Mouse (Mus musculus) kidney, embryonic 16.5 days (tissue): Measurements from ENCODE around the gene 1110004F10Rik. TPM values are rescaled to one million over a fixed set of nuclear protein-coding genes. Genes with fewer than 3 reads are reported as not detected.

Experiments used
- ATAC-seq: fragments of 200-750 bp; cut with Nextera tagmentation; 2 replicates; pipeline ENCODE4 v1.8.0; 2017; ENCODE audit warnings: moderate TSS enrichment; ENCODE audit not compliant: low FRiP score, low TSS enrichment
- H3K27ac ChIP-seq: fragments of 300-500 bp; sonication (generic); 2 replicates; pipeline ENCODE4 v1.5.1; 2014; ENCODE audit warnings: low read length
- H3K27me3 ChIP-seq: fragments of 300-500 bp; sonication (generic); 2 replicates; pipeline ENCODE4 v1.6.1; 2014; ENCODE audit warnings: low read length, control low read depth, mixed read lengths; ENCODE audit not compliant: insufficient read depth
- H3K36me3 ChIP-seq: fragments of 300-500 bp; sonication (generic); 2 replicates; pipeline ENCODE4 v1.6.1; 2014; ENCODE audit warnings: low read length, control low read depth, mixed read lengths; ENCODE audit not compliant: insufficient read depth
- H3K4me1 ChIP-seq: fragments of 300-500 bp; sonication (generic); 2 replicates; pipeline ENCODE4 v1.6.1; 2014; ENCODE audit warnings: low read length, control low read depth, mixed read lengths; ENCODE audit not compliant: insufficient read depth
- H3K4me2 ChIP-seq: fragments of 300-500 bp; sonication (generic); replicated peaks from 2 replicates; pipeline ENCODE4 v1.6.1; 2014; ENCODE audit warnings: low read depth, low read length
- H3K4me3 ChIP-seq: fragments of 300-500 bp; sonication (generic); 2 replicates; pipeline ENCODE4 v1.5.1; 2014; ENCODE audit warnings: mild to moderate bottlenecking, low read length
- H3K9ac ChIP-seq: fragments of 300-500 bp; sonication (generic); replicated peaks from 2 replicates; pipeline ENCODE4 v1.6.1; 2014; ENCODE audit warnings: low read length
- H3K9me3 ChIP-seq: fragments of 300-500 bp; sonication (generic); 2 replicates; pipeline ENCODE4 v1.6.1; 2016; ENCODE audit warnings: low read length, control low read depth
- WGBS: fragments of 180-500 bp; shearing (Covaris S2); extraction: QIAGEN DNeasy Blood & Tissue Kit; methylation state at CpG from one replicate; pipeline ENCODE4 v1.1.7; 2014; 5-methylcytosine and 5-hydroxymethylcytosine counted together
- polyA plus RNA-seq: library from polyadenylated mRNA; unstranded; fragments of >200 nt; fragmentation: Nextera tagmentation; extraction: Ambion mirVana; gene quantifications from 2 replicates; pipeline ENCODE4 v1.2.1, GENCODE M21; 2015

1110004F10Rik gene
- polyA plus RNA-seq, 1 experiment from 2014 or later, result 275 TPM

- whole genome bisulfite sequencing, result under 1% methylated on average over 38 of the region's 38 CpGs
- ATAC-seq, result peak; percentile 100
- peak overlapping the region; percentile 73 for H3K4me2 ChIP-seq
- no peaks in the 10 kb centered on the region for H3K27me3 ChIP-seq
- peak overlapping the region; percentile 90 for H3K9ac ChIP-seq
- peak overlapping the region; percentile 87 for H3K27ac ChIP-seq
- H3K4me3 ChIP-seq, result peak overlapping the region; percentile 86
- no peaks in the 10 kb centered on the region for H3K9me3 ChIP-seq
- peaks cover 17% of the 10 kb centered on the region for H3K4me1 ChIP-seq
- no peaks in the 10 kb centered on the region for H3K36me3 ChIP-seq
These were observed 53.7 kb downstream of the 1110004F10Rik start for GRCm38 (mm10) chr7:116092710-116093465.

- peak overlapping the region; percentile 87 for H3K27ac ChIP-seq
- H3K27me3 ChIP-seq, result no peaks in the 10 kb centered on the region
- H3K36me3 ChIP-seq, result no peaks in the 10 kb centered on the region
- under 1% methylated on average over 19 of the region's 19 CpGs for WGBS
- H3K4me2 ChIP-seq, result peak overlapping the region; percentile 73
- ATAC-seq, result peak; percentile 90
- peak overlapping the region; percentile 86 for H3K4me3 ChIP-seq
- H3K9ac ChIP-seq, result peak overlapping the region; percentile 90
- H3K4me1 ChIP-seq, result peaks cover 17% of the 10 kb centered on the region
- no peaks in the 10 kb centered on the region for H3K9me3 ChIP-seq
These were observed 54.3 kb downstream of the 1110004F10Rik start for GRCm38 (mm10) chr7:116093466-116093850.

- peak; percentile 78 for ATAC-seq
- WGBS, result 46% methylated on average over 7 of the region's 7 CpGs
- H3K27ac ChIP-seq, result peak overlapping the region; percentile 53; the same call in 1 of the 2 replicates
These were observed 60.8 kb downstream of the 1110004F10Rik start for GRCm38 (mm10) chr7:116099952-116100528.

GRCm38 (mm10) chr7:116103091-116103490 is 63.9 kb downstream of the 1110004F10Rik start:
- Histone ChIP-seq H3K4me2 (no peak overlapping the region), H3K9ac (no peak overlapping the region), H3K4me3 (no peak overlapping the region), H3K27ac (no peak overlapping the region), H3K4me1 (0 out of 2 replicates have a peak, but pooled peaks cover 12% of the 10 kb centered on the region), H3K9me3 (no peaks in the 10 kb centered on the region), H3K27me3 (no peaks in the 10 kb centered on the region), H3K36me3 (peaks cover 36% of the 10 kb centered on the region)
- ATAC-seq, result no peak
- 96% methylated on average over 9 of the region's 9 CpGs for WGBS

More at GRCm38 (mm10) chr7:116099952-116100528, 60.8 kb downstream of the 1110004F10Rik start:
- Histone ChIP-seq H3K9me3 (no peaks in the 10 kb centered on the region), H3K4me2 (no peak overlapping the region), H3K4me1 (peaks cover 18% of the 10 kb centered on the region; the same call in 1 of the 2 replicates), H3K4me3 (no peak overlapping the region), H3K27me3 (no peaks in the 10 kb centered on the region), H3K9ac (no peak overlapping the region), H3K36me3 (peaks cover 22% of the 10 kb centered on the region)

GRCm38 (mm10) chr7:116110661-116111060 is 71.5 kb downstream of the 1110004F10Rik start:
- Histone ChIP-seq H3K4me2 (no peak overlapping the region), H3K27ac (no peak overlapping the region), H3K36me3 (peaks cover 8% of the 10 kb centered on the region), H3K4me3 (no peak overlapping the region), H3K9me3 (no peaks in the 10 kb centered on the region), H3K4me1 (no peaks in the 10 kb centered on the region), H3K9ac (no peak overlapping the region), H3K27me3 (no peaks in the 10 kb centered on the region)
- 74% methylated on average over 3 of the region's 3 CpGs for WGBS
- no peak for ATAC-seq

GRCm38 (mm10) chr7:116111546-116111945 is 72.3 kb downstream of the 1110004F10Rik start:
- whole genome bisulfite sequencing, result 74% methylated on average over 6 of the region's 6 CpGs
- Histone ChIP-seq H3K9me3 (no peaks in the 10 kb centered on the region), H3K9ac (no peak overlapping the region), H3K27ac (no peak overlapping the region), H3K4me1 (no peaks in the 10 kb centered on the region), H3K27me3 (no peaks in the 10 kb centered on the region), H3K4me3 (no peak overlapping the region), H3K36me3 (0 out of 2 replicates have a peak, but pooled peaks cover 3% of the 10 kb centered on the region), H3K4me2 (no peak overlapping the region)
- 0 out of 2 replicates have a peak, but pooled peaks have one; percentile 42 for ATAC-seq

- Histone ChIP-seq H3K4me1 (no peaks in the 10 kb centered on the region), H3K9me3 (peaks cover 5% of the 10 kb centered on the region; the same call in 1 of the 2 replicates), H3K36me3 (no peaks in the 10 kb centered on the region), H3K4me2 (no peak overlapping the region), H3K9ac (no peak overlapping the region), H3K4me3 (no peak overlapping the region), H3K27ac (no peak overlapping the region), H3K27me3 (no peaks in the 10 kb centered on the region)
- no peak for ATAC-seq
- 51% methylated on average over 12 of the region's 12 CpGs for WGBS
These were observed 76.2 kb downstream of the 1110004F10Rik start for GRCm38 (mm10) chr7:116115216-116115930.

- Histone ChIP-seq H3K27me3 (no peaks in the 10 kb centered on the region), H3K4me1 (no peaks in the 10 kb centered on the region), H3K36me3 (no peaks in the 10 kb centered on the region), H3K4me2 (no peak overlapping the region), H3K9ac (no peak overlapping the region), H3K27ac (no peak overlapping the region), H3K4me3 (no peak overlapping the region), H3K9me3 (peaks cover 5% of the 10 kb centered on the region; the same call in 1 of the 2 replicates)
- no peak for ATAC-seq
- 79% methylated on average over 2 of the region's 2 CpGs for WGBS
These were observed 76.8 kb downstream of the 1110004F10Rik start for GRCm38 (mm10) chr7:116115991-116116390.

- 75% methylated on average over 1 of the region's 1 CpGs for WGBS
- Histone ChIP-seq H3K4me1 (no peaks in the 10 kb centered on the region), H3K9me3 (peaks cover 5% of the 10 kb centered on the region; the same call in 1 of the 2 replicates), H3K9ac (no peak overlapping the region), H3K4me3 (no peak overlapping the region), H3K27me3 (no peaks in the 10 kb centered on the region), H3K4me2 (no peak overlapping the region), H3K36me3 (no peaks in the 10 kb centered on the region), H3K27ac (no peak overlapping the region)
- ATAC-seq, result no peak
These were observed 80.2 kb downstream of the 1110004F10Rik start for GRCm38 (mm10) chr7:116119306-116119857.
